Mouse (Mus musculus): ENCODE measurements at regions not wholly inside any gene's neighbourhood (a gene's known extent, or its start where the extent isn't known, plus 50 kb on each side); places are given as distances from the start of the nearest gene placed in this dataset.

DNA sequence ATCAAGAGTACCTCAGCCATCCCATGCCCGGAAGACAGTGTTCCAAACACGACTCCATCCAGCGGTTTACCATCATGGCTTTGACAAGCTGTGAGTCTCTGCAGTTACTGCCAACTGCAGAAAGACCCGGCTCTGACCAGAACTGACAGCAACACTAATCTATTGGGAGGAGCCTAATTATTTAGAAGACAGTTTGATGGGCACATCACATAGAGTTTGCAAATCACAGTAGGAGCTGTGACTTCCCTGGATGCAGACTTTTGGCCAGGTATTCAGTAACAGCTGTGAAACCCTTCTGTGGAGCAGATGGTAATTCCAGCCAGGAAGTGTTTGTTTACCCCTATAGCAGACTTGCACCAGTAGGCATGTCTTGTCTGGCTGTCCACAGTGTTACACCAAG lies 55.8 kb upstream of the Adra1d start:
- no peak for TF ChIP-seq EP300 (IDR thresholded peaks at IDR 0.05)
- no peak for TF ChIP-seq CTCF (IDR thresholded peaks at IDR 0.05)

All from lung, postnatal 0 days (tissue).